Mouse (Mus musculus): ENCODE measurements at regions not wholly inside any gene's neighbourhood (a gene's known extent, or its start where the extent isn't known, plus 50 kb on each side); places are given as distances from the start of the nearest gene placed in this dataset.

- no peak for TF ChIP-seq CTCF (IDR thresholded peaks at IDR 0.05; ENCODE audit: insufficient read depth, low read depth, low read length)
- TF ChIP-seq POLR2A (IDR thresholded peaks at IDR 0.05; ENCODE audit: insufficient read depth, low read depth, low read length): no peak
These were observed 69.8 kb upstream of the Plekha5 start for GRCm38 (mm10) chr6:140354082-140354481.
